Mouse (Mus musculus) MEL (cell line): ENCODE results near the gene Cpt1a. TPM values are rescaled to one million over a fixed set of nuclear protein-coding genes. Genes with fewer than 3 reads are reported as not detected.
A peak's percentile ranks its signal among the peaks of the same experiment; 100 is the strongest.

ENCODE experiments used
- DNase-seq: peaks from one replicate; pipeline ENCODE4 v3.0.0; 2011; ENCODE audit warnings: low read depth, low spot score
- H3K27ac ChIP-seq: 2 replicates; pipeline ENCODE4 v1.5.1; 2012; ENCODE audit warnings: low read depth, mild to moderate bottlenecking, control low read depth, low read length, moderate library complexity; ENCODE audit not compliant: control insufficient read depth
- H3K27me3 ChIP-seq, 2 experiments: fragments of 150-350 bp in 1 of 2; sonication (generic) in 1 of 2; 2 replicates each; pipeline ENCODE4 v1.6.1; 2012; ENCODE audit warnings: low read length in 2 of 2, mild to moderate bottlenecking in 2 of 2, improper control_type of control experiment in 1 of 2, moderate library complexity in 1 of 2; ENCODE audit not compliant: insufficient read depth in 2 of 2, control insufficient read depth in 1 of 2
- H3K36me3 ChIP-seq, 2 experiments: 2 replicates each; pipeline ENCODE4 v1.6.1; 2012 to 2014; ENCODE audit warnings: low read length in 2 of 2, improper control_type of control experiment in 1 of 2, inconsistent platforms in 1 of 2, mild to moderate bottlenecking in 1 of 2; ENCODE audit not compliant: insufficient read depth in 2 of 2, control insufficient read depth in 1 of 2
- H3K4me1 ChIP-seq, 2 experiments: fragments of 150-350 bp in 1 of 2; sonication (generic) in 1 of 2; 2 replicates each; pipeline ENCODE4 v1.6.1; 2012; ENCODE audit warnings: low read length in 2 of 2, improper control_type of control experiment in 1 of 2, mild to moderate bottlenecking in 1 of 2; ENCODE audit not compliant: insufficient read depth in 2 of 2, control insufficient read depth in 1 of 2
- H3K4me3 ChIP-seq, 2 experiments: fragments of 150-350 bp in 1 of 2; sonication (generic) in 1 of 2; 2 replicates each; pipeline ENCODE4 v1.5.1; 2012; ENCODE audit warnings: low read depth in 2 of 2, low read length in 2 of 2, mild to moderate bottlenecking in 2 of 2, moderate library complexity in 2 of 2, control low read depth in 1 of 2, improper control_type of control experiment in 1 of 2; ENCODE audit not compliant: control insufficient read depth in 1 of 2, insufficient read depth in 1 of 2
- H3K79me2 ChIP-seq: 2 replicates; pipeline ENCODE4 v1.6.1; 2012; ENCODE audit warnings: mild to moderate bottlenecking, low read length, moderate library complexity; ENCODE audit not compliant: control insufficient read depth, poor library complexity, insufficient read depth
- H3K9ac ChIP-seq: 2 replicates; pipeline ENCODE4 v1.6.1; 2012; ENCODE audit warnings: low read depth, mild to moderate bottlenecking, control low read depth, low read length, moderate library complexity; ENCODE audit not compliant: control insufficient read depth, poor library complexity, severe bottlenecking
- H3K9me3 ChIP-seq: fragments of 150-350 bp; sonication (generic); replicated peaks from 2 replicates; pipeline ENCODE4 v1.6.1; 2012; ENCODE audit warnings: mild to moderate bottlenecking, low read length, improper control_type of control experiment, moderate library complexity; ENCODE audit not compliant: insufficient read depth
- BHLHE40 ChIP-seq: IDR thresholded peaks from 2 replicates; pipeline ENCODE4 v1.6.1; 2012; ENCODE audit warnings: low read depth, mild to moderate bottlenecking, inconsistent platforms, low read length, improper control_type of control experiment, borderline replicate concordance
- CTCF ChIP-seq, 3 experiments: IDR thresholded peaks in 2 of 3; conservative IDR thresholded peaks in 1 of 3; 2 replicates each; pipeline ENCODE4 v1.5.1; 2011 to 2012; ENCODE audit warnings: low read length in 3 of 3, low read depth in 2 of 3, mild to moderate bottlenecking in 2 of 3, improper control_type of control experiment in 1 of 3, inconsistent platforms in 1 of 3, mixed read lengths in 1 of 3, moderate library complexity in 1 of 3; ENCODE audit not compliant: control insufficient read depth in 1 of 3, insufficient read depth in 1 of 3, poor library complexity in 1 of 3, severe bottlenecking in 1 of 3
- E2F4 ChIP-seq: IDR thresholded peaks from 2 replicates; pipeline ENCODE4 v1.6.1; 2011; ENCODE audit warnings: low read depth, low read length, improper control_type of control experiment, borderline replicate concordance
- GABPA ChIP-seq: IDR thresholded peaks from 2 replicates; pipeline ENCODE4 v1.6.1; 2012; ENCODE audit warnings: low read depth, mild to moderate bottlenecking, inconsistent platforms, low read length, improper control_type of control experiment, moderate library complexity
- HCFC1 ChIP-seq: IDR thresholded peaks from 2 replicates; pipeline ENCODE4 v1.6.1; 2012; ENCODE audit warnings: low read depth, mild to moderate bottlenecking, inconsistent platforms, low read length, improper control_type of control experiment, moderate library complexity
- KAT2A ChIP-seq: conservative IDR thresholded peaks from 2 replicates; pipeline ENCODE4 v1.6.1; 2012; ENCODE audit warnings: low read depth, low read length, improper control_type of control experiment, inconsistent platforms
- MAX ChIP-seq: IDR thresholded peaks from 2 replicates; pipeline ENCODE4 v1.6.1; 2011; ENCODE audit warnings: low read length, improper control_type of control experiment
- MAZ ChIP-seq: IDR thresholded peaks from 2 replicates; pipeline ENCODE4 v1.6.1; 2012; ENCODE audit warnings: low read depth, mild to moderate bottlenecking, inconsistent platforms, low read length, improper control_type of control experiment
- MYB ChIP-seq: IDR thresholded peaks from 2 replicates; pipeline ENCODE4 v1.6.1; 2011; ENCODE audit warnings: mild to moderate bottlenecking, low read depth, low read length, improper control_type of control experiment
- NRF1 ChIP-seq: IDR thresholded peaks from 2 replicates; pipeline ENCODE4 v1.6.1; 2014; ENCODE audit warnings: low read depth, mild to moderate bottlenecking, inconsistent platforms, low read length, improper control_type of control experiment, moderate library complexity; ENCODE audit not compliant: poor library complexity, insufficient read depth, severe bottlenecking
- POLR2AphosphoS2 ChIP-seq: IDR thresholded peaks from 2 replicates; pipeline ENCODE4 v1.6.1; 2011; ENCODE audit warnings: low read length, improper control_type of control experiment
- RAD21 ChIP-seq: IDR thresholded peaks from 2 replicates; pipeline ENCODE4 v1.6.1; 2011; ENCODE audit warnings: mild to moderate bottlenecking, low read depth, low read length, improper control_type of control experiment
- RCOR1 ChIP-seq: IDR thresholded peaks from 2 replicates; pipeline ENCODE4 v1.6.1; 2012; ENCODE audit warnings: low read depth, mild to moderate bottlenecking, inconsistent platforms, low read length, improper control_type of control experiment
- SIN3A ChIP-seq: IDR thresholded peaks from 2 replicates; pipeline ENCODE4 v1.6.1; 2012; ENCODE audit warnings: low read length, improper control_type of control experiment, inconsistent platforms
- SMC3 ChIP-seq: IDR thresholded peaks from 2 replicates; pipeline ENCODE4 v1.6.1; 2011; ENCODE audit warnings: low read depth, low read length, improper control_type of control experiment
- TAL1 ChIP-seq: IDR thresholded peaks from 2 replicates; pipeline ENCODE4 v1.6.1; 2012; ENCODE audit warnings: mild to moderate bottlenecking, inconsistent platforms, low read length, moderate library complexity, mixed read lengths
- TCF12 ChIP-seq: IDR thresholded peaks from 2 replicates; pipeline ENCODE4 v1.6.1; 2014; ENCODE audit warnings: low read depth, mild to moderate bottlenecking, inconsistent platforms, low read length, improper control_type of control experiment, moderate library complexity
- UBTF ChIP-seq: IDR thresholded peaks from 2 replicates; pipeline ENCODE4 v1.6.1; 2012; ENCODE audit warnings: low read depth, mild to moderate bottlenecking, inconsistent platforms, low read length, improper control_type of control experiment, moderate library complexity, borderline replicate concordance; ENCODE audit not compliant: insufficient read depth
- USF2 ChIP-seq, 2 experiments: IDR thresholded peaks; 2 replicates each; pipeline ENCODE4 v1.6.1; 2011 to 2012; ENCODE audit warnings: improper control_type of control experiment in 2 of 2, low read length in 2 of 2, borderline replicate concordance in 1 of 2, inconsistent platforms in 1 of 2, low read depth in 1 of 2, mild to moderate bottlenecking in 1 of 2; ENCODE audit not compliant: insufficient read depth in 1 of 2
- ZNF384 ChIP-seq: IDR thresholded peaks from 2 replicates; pipeline ENCODE4 v1.6.1; 2012; ENCODE audit warnings: low read depth, mild to moderate bottlenecking, inconsistent platforms, low read length, improper control_type of control experiment
- polyA plus RNA-seq, 2 experiments: library from polyadenylated mRNA; stranded (reverse) in 1 of 2; unstranded in 1 of 2; fragments of >175 nt in 1 of 2; fragments of >200 nt in 1 of 2; gene quantifications; 2 replicates each; pipeline versions ENCODE4 v1.2.1 to v1.2.4; 2012; ENCODE audit warnings: low replicate concordance in 2 of 2, low read depth in 1 of 2; ENCODE audit not compliant: insufficient read length in 2 of 2, insufficient read depth in 1 of 2, missing spikeins in 1 of 2
- total RNA-seq: library from RNA; depleted of rRNA; stranded (reverse); fragments of 300-350 nt; gene quantifications from 2 replicates; pipeline ENCODE4 v1.2.3, GENCODE M21; 2012

Cpt1a gene
- total and polyA plus RNA-seq, 3 experiments, result 16.1 to 40.4 TPM; not detected in 1

- Histone ChIP-seq H3K9me3 (no peaks in the 10 kb centered on the region), H3K79me2 (no peaks in the 10 kb centered on the region), H3K27me3 (no peaks in the 10 kb centered on the region), H3K9ac (no peak overlapping the region), H3K36me3 (peaks cover 0 to 7% of the 10 kb centered on the region in 2 experiments; a peak in 2 of 4 replicates), H3K4me3 (no peak overlapping the region), H3K4me1 (peaks cover 4 to 9% of the 10 kb centered on the region in 2 experiments; a peak in 3 of 4 replicates), H3K27ac (no peak overlapping the region)
- TF ChIP-seq TAL1 (no peak), CTCF (IDR thresholded peaks at IDR 0.05 in 2 of 3, conservative IDR thresholded peaks at IDR 0.05 in 1 of 3; ENCODE audit: control insufficient read depth in 1 of 3, insufficient read depth in 1 of 3, low read depth in 2 of 3, low read length in 3 of 3, poor library complexity in 1 of 3, severe bottlenecking in 1 of 3) (peak; percentile 40 to 47 (median 41)), MAX (no peak), BHLHE40 (no peak), SMC3 (peak; percentile 24), RAD21 (peak; percentile 12), RCOR1 (no peak)
- DNase-seq, result peak; percentile 23
These were observed 43.0 kb downstream of the Cpt1a start for GRCm38 (mm10) chr19:3365089-3365488.

GRCm38 (mm10) chr19:3368276-3368675, 46.1 kb downstream of the Cpt1a start:
- no peaks in the 10 kb centered on the region for H3K9me3 ChIP-seq
- TF ChIP-seq HCFC1 (no peak), POLR2AphosphoS2 (no peak), E2F4 (no peak), TCF12 (no peak), CTCF (IDR thresholded peaks at IDR 0.05 in 2 of 3, conservative IDR thresholded peaks at IDR 0.05 in 1 of 3; ENCODE audit: control insufficient read depth in 1 of 3, insufficient read depth in 1 of 3, low read depth in 2 of 3, low read length in 3 of 3, poor library complexity in 1 of 3, severe bottlenecking in 1 of 3) (peak; percentile 22 to 33 (median 27); a peak in 3 of 6 replicates), SMC3 (no peak)
- H3K4me3 ChIP-seq, result no peak overlapping the region
- no peak for DNase-seq
- no peak overlapping the region for H3K27ac ChIP-seq
- H3K27me3 ChIP-seq, result no peaks in the 10 kb centered on the region
- H3K4me1 ChIP-seq, result no peaks in the 10 kb centered on the region
- H3K9ac ChIP-seq, result no peak overlapping the region
- no peaks in the 10 kb centered on the region for H3K79me2 ChIP-seq
- H3K36me3 ChIP-seq, result no peaks in the 10 kb centered on the region

GRCm38 (mm10) chr19:3373380-3373779, 51.2 kb downstream of the Cpt1a start:
- no peak for TF ChIP-seq MAZ
- no peak for TF ChIP-seq ZNF384
- no peak for TF ChIP-seq KAT2A
- TF ChIP-seq POLR2AphosphoS2, result no peak
- TF ChIP-seq GABPA, result no peak
- no peak for TF ChIP-seq MYB
- TF ChIP-seq UBTF, result no peak
- TF ChIP-seq TAL1, result no peak
- no peak for TF ChIP-seq NRF1
- no peak for TF ChIP-seq USF2 (IDR thresholded peaks at IDR 0.05; ENCODE audit: borderline replicate concordance in 1 of 2, insufficient read depth in 1 of 2, low read depth in 1 of 2, low read length in 2 of 2)
- no peak for TF ChIP-seq SIN3A
- TF ChIP-seq TCF12, result no peak
- no peak overlapping the region for H3K9ac ChIP-seq
- DNase-seq, result no peak
- no peaks in the 10 kb centered on the region for H3K27me3 ChIP-seq
- H3K9me3 ChIP-seq, result no peaks in the 10 kb centered on the region
- H3K79me2 ChIP-seq, result no peaks in the 10 kb centered on the region
- peaks cover 0 to 2% of the 10 kb centered on the region in 2 experiments; a peak in 1 of 4 replicates for H3K36me3 ChIP-seq
- no peak overlapping the region for H3K4me3 ChIP-seq
- H3K4me1 ChIP-seq, result peaks cover 3 to 9% of the 10 kb centered on the region in 2 experiments
- H3K27ac ChIP-seq, result no peak overlapping the region
